Mouse (Mus musculus): ENCODE results near the gene Olfr904. TPM values are rescaled to one million over a fixed set of nuclear protein-coding genes. Genes with fewer than 3 reads are reported as not detected.

Olfr904 gene
- polyA plus RNA-seq (2012; rRNA removed), result not detected in 2 replicates

DNA sequence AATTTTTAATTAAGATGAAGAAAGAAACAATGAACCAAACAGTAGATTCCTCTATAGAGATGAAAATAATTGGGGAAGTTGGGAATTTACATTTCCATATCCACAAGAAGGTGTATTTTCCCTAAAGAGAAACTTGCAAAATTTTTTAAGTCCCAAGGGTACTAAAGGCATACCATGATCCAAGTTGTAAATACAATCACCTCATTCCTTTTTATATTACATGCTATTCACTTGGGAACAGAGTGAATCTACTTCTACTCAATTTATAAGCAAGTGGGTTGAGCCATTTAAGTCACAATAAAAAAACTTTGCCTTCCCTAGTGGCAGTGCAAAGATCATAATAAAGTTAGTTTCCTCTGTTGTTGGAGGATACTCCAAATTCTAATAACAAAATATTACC, at the start of gene Olfr904:
Olfr904 (plus strand) TSS at position 301 of the 400 bp plus-strand sequence.

DNA sequence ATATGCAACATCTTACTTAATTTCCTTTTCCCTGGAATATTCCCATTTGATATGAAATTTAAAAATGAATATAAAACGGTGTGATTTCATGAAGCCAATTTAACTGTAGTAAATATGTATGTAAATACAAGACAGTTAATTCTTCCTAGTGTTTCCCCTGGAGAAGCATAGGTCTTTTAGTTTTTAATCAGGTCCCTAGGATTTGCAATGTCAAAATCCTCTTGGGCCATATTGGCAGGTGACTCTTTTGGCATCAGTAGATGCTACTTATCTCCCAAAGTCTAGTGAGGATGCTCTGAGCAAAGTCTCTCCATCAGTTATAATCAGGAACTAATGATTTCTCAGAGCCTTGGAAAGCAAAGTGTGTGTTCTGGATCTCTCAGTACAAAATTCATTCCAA, 33.8 kb upstream of the Olfr904 start, which contains the start of gene Olfr901:
Olfr901 (plus strand) TSS at position 301 of the 400 bp plus-strand sequence.

DNA sequence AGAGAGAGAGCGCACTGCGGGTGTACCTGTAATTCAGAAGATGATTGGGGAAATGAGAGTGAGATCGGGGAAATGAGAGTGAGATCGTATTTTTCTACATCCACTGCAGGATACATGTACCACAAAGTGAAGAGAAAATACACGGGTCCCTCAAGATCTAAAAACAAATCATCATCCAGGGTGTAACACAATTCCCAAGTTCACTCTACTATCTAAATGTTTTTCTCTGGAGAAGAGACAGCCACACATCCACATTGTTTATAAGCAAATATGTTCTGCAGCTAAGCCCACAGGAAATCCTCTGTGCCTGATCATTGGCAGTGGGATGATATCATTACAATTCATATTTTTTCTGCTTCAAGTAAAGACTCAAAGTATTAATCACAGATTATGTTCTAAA, 15.6 kb upstream of the Olfr904 start, which contains the start of gene Olfr902:
Olfr902 (plus strand) TSS at position 301 of the 400 bp plus-strand sequence.

DNA sequence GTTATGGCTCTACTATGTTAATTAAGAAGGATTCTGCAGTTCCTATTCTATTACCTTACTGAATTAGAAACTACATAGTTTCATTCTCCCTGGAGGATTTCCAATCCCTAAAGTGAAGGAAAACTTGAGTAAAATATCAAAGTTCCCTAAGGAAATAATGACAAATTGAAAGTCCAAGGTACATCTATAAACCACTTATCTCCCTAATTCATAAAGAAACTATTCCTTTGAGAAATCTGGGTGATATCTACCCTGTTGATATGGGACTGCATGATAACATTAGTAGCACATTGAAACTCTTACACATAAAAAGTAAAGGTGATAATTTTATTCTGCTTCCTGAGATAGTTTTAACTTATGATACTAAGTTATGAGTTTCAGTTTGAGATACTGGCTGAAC, 7.9 kb downstream of the Olfr904 start, which contains the start of gene Olfr905:
Olfr905 (plus strand) TSS at position 301 of the 400 bp plus-strand sequence.

DNA sequence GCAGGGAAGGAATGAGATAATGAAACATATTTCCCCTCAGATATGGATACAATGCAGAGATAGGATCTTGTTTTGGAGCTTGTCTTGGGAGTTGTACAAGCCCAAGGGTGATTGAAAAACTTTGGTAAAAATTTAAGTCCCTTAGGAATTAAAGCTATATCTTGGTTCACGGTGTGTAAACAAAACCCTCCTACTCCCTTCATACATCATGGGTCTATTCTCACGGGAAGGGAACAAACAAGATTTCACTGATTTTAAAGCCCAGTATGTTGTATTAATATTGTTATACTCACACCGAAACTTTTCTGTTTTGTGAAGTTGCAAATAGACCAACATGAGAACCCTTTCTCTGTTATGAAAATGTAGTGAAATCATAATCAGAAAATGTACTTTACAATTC, 23.8 kb downstream of the Olfr904 start, which contains the start of gene Olfr906:
Olfr906 (plus strand) TSS at position 301 of the 400 bp plus-strand sequence.

DNA sequence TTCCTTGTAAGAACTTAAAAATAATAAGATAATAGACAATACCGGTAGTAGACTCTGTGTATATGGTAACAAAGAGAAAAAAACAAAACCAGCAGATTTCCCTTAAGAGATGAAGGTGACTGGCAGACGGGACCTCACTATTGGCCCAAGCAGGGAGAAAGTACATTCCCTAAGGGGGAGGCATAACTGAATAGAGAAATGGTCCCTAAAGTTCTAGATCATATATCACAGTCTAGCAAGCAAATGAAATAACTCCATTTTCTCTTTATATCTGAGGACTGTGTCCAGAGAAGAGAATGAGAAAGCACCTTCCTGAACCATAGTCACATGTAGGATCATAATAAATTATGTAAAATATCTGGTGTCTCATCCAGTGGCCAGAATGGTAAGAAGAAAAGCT, 32.6 kb downstream of the Olfr904 start, which contains the start of gene Olfr907:
Olfr907 (plus strand) TSS at position 301 of the 400 bp plus-strand sequence.

Other genes starting within 250 kb of the Olfr904 start
- not detected in 2 replicates for gene Olfr894, start 245.1 kb upstream of the Olfr904 start, polyA plus RNA-seq (2012; rRNA removed)
- gene Olfr143, start 210.4 kb upstream of the Olfr904 start, polyA plus RNA-seq (2012; rRNA removed), result not detected in 2 replicates
- gene Olfr895, start 195.3 kb upstream of the Olfr904 start, polyA plus RNA-seq (2012; rRNA removed), result not detected in 2 replicates
- not detected in 2 replicates for gene Olfr896-ps1, start 172.0 kb upstream of the Olfr904 start, polyA plus RNA-seq (2012; rRNA removed)
- not detected in 2 replicates for gene Olfr25, start 134.1 kb upstream of the Olfr904 start, polyA plus RNA-seq (2012; rRNA removed)
- not detected in 2 replicates for gene Olfr898, start 114.7 kb upstream of the Olfr904 start, polyA plus RNA-seq (2012; rRNA removed)
- not detected in 2 replicates for gene Olfr250, start 96.2 kb upstream of the Olfr904 start, polyA plus RNA-seq (2012; rRNA removed)
- not detected in 2 replicates for gene Olfr251, start 86.1 kb upstream of the Olfr904 start, polyA plus RNA-seq (2012; rRNA removed)
- not detected in 2 replicates for gene Olfr147, start 61.4 kb upstream of the Olfr904 start, polyA plus RNA-seq (2012; rRNA removed)
- gene Olfr901, start 33.7 kb upstream of the Olfr904 start, polyA plus RNA-seq (2012; rRNA removed), result not detected in 2 replicates
- gene Olfr902, start 15.5 kb upstream of the Olfr904 start, polyA plus RNA-seq (2012; rRNA removed), result not detected in 2 replicates
- gene Olfr905, start 8.0 kb downstream of the Olfr904 start, polyA plus RNA-seq (2012; rRNA removed), result not detected in 2 replicates
- not detected in 2 replicates for gene Olfr906, start 23.9 kb downstream of the Olfr904 start, polyA plus RNA-seq (2012; rRNA removed)
- not detected in 2 replicates for gene Olfr907, start 32.7 kb downstream of the Olfr904 start, polyA plus RNA-seq (2012; rRNA removed)
- not detected in 2 replicates for gene Olfr911-ps1, start 58.4 kb downstream of the Olfr904 start, polyA plus RNA-seq (2012; rRNA removed)
- not detected in 2 replicates for gene Olfr910, start 74.7 kb downstream of the Olfr904 start, polyA plus RNA-seq (2012; rRNA removed)
- gene Olfr912, start 117.0 kb downstream of the Olfr904 start, polyA plus RNA-seq (2012; rRNA removed), result not detected in 2 replicates
- gene Olfr913, start 129.6 kb downstream of the Olfr904 start, polyA plus RNA-seq (2012; rRNA removed), result not detected in 2 replicates
- gene Olfr914, start 142.0 kb downstream of the Olfr904 start, polyA plus RNA-seq (2012; rRNA removed), result not detected in 2 replicates
- not detected in 2 replicates for gene Olfr916, start 196.7 kb downstream of the Olfr904 start, polyA plus RNA-seq (2012; rRNA removed)
- gene Olfr917, start 202.7 kb downstream of the Olfr904 start, polyA plus RNA-seq (2012; rRNA removed), result not detected in 2 replicates
- gene Olfr918, start 211.5 kb downstream of the Olfr904 start, polyA plus RNA-seq (2012; rRNA removed), result not detected in 2 replicates
- not detected in 2 replicates for gene Olfr919, start 240.5 kb downstream of the Olfr904 start, polyA plus RNA-seq (2012; rRNA removed)

Measured in liver, embryonic 14 days (tissue).